Mouse (Mus musculus) right cerebral cortex, adult 2 months (tissue): ENCODE measurements around the gene Rabgap1l.
A peak's percentile ranks its signal among the peaks of the same experiment; 100 is the strongest.

Experiments
- DNase-seq, 2 experiments: peaks; one replicate each; pipeline ENCODE4 v3.0.0; 2021 to 2022; ENCODE audit warnings: low spot score in 2 of 2

Rabgap1l gene

GRCm38 (mm10) chr1:160378367-160378766 lies 414.6 kb downstream of the Rabgap1l start:
- no peak for DNase-seq

GRCm38 (mm10) chr1:160377337-160378336 lies 415.4 kb downstream of the Rabgap1l start:
- peak; percentile 59 to 64 for DNase-seq

GRCm38 (mm10) chr1:160374490-160374889 lies 418.5 kb downstream of the Rabgap1l start:
- DNase-seq: no peak

- DNase-seq: no peak
These were observed 419.7 kb downstream of the Rabgap1l start for GRCm38 (mm10) chr1:160373306-160373705.

- DNase-seq: no peak
These were observed 421.3 kb downstream of the Rabgap1l start for GRCm38 (mm10) chr1:160371696-160372095.

GRCm38 (mm10) chr1:160370552-160370951 lies 422.5 kb downstream of the Rabgap1l start:
- no peak for DNase-seq

GRCm38 (mm10) chr1:160366615-160367014 lies 426.4 kb downstream of the Rabgap1l start:
- no peak for DNase-seq

- DNase-seq: no peak
These were observed 435.7 kb downstream of the Rabgap1l start for GRCm38 (mm10) chr1:160357268-160357667.

GRCm38 (mm10) chr1:160353732-160354455 lies 439.1 kb downstream of the Rabgap1l start:
- no peak for DNase-seq

- DNase-seq: no peak
These were observed 440.7 kb downstream of the Rabgap1l start for GRCm38 (mm10) chr1:160352309-160352708.

- DNase-seq: peak; percentile 84 to 85
These were observed 441.2 kb downstream of the Rabgap1l start for GRCm38 (mm10) chr1:160351880-160352234.

GRCm38 (mm10) chr1:160351146-160351879 lies 441.7 kb downstream of the Rabgap1l start:
- peak in 1 of 2 experiments; percentile 52 for DNase-seq

GRCm38 (mm10) chr1:160340653-160341052 lies 452.4 kb downstream of the Rabgap1l start:
- no peak for DNase-seq

- DNase-seq: no peak
These were observed 453.6 kb downstream of the Rabgap1l start for GRCm38 (mm10) chr1:160339374-160339773.

GRCm38 (mm10) chr1:160334791-160335190 lies 458.2 kb downstream of the Rabgap1l start:
- no peak for DNase-seq

GRCm38 (mm10) chr1:160330828-160331227 lies 462.2 kb downstream of the Rabgap1l start:
- DNase-seq: peak; percentile 50 to 54

- no peak for DNase-seq
These were observed 462.8 kb downstream of the Rabgap1l start for GRCm38 (mm10) chr1:160330222-160330621.

- no peak for DNase-seq
These were observed 463.2 kb downstream of the Rabgap1l start for GRCm38 (mm10) chr1:160329788-160330187.

GRCm38 (mm10) chr1:160327531-160327930 lies 465.5 kb downstream of the Rabgap1l start:
- DNase-seq: no peak

- DNase-seq: no peak
These were observed 467.5 kb downstream of the Rabgap1l start for GRCm38 (mm10) chr1:160325542-160325941.

GRCm38 (mm10) chr1:160320690-160321089 lies 472.3 kb downstream of the Rabgap1l start:
- DNase-seq: no peak
